Mouse (Mus musculus): ENCODE results near the gene Dock10.

Dock10 gene

DNA sequence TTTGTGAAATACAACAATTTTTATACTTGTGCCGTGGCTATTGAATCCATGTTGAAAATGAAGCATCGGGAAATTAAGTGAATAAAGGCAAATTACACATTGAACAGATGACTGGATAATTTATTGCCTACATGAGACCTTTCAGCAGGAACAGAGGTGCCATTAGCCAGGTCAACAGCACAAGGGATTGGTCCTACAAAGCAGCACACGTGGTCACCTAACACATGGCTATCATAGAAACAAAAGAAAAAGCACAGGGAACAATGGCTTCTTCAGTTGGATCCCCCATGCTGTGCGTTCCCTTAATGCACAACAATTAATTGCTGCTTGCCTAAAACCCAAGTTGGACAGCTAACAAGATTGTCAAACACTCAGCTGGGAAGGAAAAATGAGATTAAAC, 133.8 kb downstream of the Dock10 start:
- no peak for DNase-seq (ENCODE audit: extremely low read depth, low read depth, low spot score)

DNA sequence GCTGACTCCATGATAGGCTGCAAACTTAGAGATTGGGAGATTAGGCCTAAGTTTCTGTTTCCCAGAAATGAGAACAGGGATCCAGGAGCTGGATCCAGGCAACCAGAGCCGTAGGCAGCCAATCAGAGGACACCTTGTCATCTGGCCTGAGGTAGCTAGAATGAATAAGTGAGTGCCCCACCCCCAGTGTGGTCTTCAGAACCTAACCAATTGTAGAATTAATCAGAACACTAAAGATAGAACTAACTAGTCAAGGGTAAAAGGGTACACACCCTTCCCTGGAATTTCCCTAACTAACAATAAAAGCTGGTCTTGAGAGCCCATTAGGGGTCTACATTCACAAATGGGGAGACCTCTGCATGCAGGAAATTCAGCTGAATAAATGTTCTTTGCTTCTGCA, 135.7 kb downstream of the Dock10 start:
- DNase-seq (ENCODE audit: extremely low read depth, low read depth, low spot score): no peak

DNA sequence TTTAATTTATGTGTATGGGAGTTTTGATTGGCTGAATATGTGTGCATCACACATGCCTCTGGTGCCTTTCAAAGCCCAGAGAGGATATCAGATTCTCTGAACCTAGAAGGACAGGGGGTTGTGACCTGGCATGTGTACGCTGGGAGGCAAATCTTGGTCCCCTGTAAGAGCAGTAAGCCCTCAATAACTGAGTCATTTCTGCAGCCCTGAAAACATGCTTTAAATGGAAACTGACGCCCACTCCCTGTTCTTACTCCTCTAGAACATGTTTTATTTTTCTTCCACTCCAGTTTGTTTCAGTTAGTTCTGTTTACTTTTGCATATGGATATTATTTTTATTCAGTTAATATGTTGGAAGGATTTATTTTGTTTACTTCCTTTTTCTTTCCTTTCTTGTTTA, 139.2 kb downstream of the Dock10 start:
- DNase-seq (ENCODE audit: extremely low read depth, low read depth, low spot score): no peak

DNA sequence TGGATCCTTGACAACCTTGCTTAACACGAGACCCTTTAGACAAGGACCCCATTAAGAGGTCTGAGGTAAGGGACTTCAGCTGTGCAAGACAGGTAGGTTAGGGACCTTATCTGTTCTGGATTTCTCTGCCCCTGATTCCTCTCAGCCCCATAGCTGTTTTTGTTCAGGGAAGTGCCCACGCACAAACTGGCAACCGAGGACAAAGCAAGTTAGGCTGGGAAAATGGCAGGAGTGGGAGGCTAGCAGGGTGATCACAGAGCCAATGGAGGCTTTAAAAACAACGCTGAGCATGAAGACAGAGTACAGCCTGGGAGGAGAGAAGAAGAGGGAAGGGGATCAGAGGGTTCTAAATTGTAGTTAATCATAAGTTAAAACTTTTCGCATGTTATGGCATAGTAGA, 141.7 kb downstream of the Dock10 start:
- no peak for DNase-seq (ENCODE audit: extremely low read depth, low read depth, low spot score)

DNA sequence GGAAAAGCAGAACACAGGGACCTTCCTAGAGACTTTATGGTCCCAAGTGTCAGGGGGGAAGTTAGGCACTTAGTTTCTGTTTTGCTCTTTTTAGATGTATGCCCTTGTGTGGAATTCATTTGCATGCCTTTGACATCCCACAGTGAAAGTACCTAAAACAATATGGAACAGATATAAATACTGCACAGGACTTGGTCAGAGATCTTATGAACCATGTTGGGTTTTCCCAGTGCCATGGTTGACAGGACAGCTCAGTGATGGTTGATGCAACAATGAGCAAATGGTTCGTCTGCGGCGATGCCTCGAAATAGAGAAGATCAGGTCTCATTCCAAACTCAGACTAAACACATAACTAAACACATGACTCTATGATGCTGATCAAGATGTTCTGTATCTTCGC, 143.6 kb downstream of the Dock10 start:
- no peak for DNase-seq (ENCODE audit: extremely low read depth, low read depth, low spot score)

GRCm38 (mm10) chr1:80613395-80614011, 144.8 kb downstream of the Dock10 start:
- no peak for DNase-seq (ENCODE audit: extremely low read depth, low read depth, low spot score)

DNA sequence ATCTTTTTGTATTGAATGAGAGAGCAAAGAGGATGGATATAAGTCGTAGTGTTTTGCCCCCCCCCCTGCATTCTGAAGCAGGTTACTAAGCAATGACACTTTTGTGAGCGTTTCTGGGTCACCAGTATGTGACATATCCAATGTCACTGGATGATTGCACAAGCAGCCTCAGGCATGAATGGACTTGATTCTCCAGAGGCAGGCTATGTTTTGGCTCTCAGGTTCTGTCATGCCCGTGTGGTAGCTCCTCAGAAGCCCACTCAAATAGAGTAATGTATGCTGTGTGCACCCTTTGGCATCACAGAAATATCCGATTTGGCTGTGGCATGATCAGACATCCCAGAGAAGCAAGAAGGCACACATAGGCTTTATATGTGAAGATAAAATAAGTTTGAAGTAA, 150.8 kb downstream of the Dock10 start:
- no peak for DNase-seq (ENCODE audit: extremely low read depth, low read depth, low spot score)

DNA sequence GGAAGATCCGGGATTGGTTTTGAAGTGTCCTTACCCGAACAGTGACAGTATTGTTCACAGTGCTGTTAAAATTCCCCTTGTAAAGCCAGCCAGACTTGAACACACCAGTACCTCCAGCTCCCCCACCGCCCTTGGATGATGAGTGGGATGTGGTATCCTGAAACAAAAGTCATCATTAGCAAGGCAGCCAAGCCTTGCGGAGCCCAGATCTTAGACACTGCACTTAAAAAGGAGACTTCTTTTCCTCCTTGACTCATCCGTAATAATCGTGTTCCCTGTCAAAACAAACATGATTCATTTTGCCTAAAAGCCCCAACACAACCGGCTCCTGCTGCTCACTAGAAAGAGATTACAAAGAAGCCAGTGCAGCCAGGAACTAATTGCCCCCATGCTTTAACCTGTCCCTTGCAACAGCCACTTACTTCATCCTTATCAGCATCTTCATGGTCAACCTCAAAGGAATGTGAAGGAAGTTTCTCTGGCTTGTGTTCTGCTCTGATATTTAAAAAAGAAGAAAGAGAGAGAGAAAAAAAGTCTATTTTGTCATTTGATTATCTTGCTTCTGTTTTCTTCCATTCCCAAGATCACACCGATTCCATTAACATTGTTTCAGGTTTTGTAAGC, 152.1 kb downstream of the Dock10 start:
- no peak for DNase-seq (ENCODE audit: extremely low read depth, low read depth, low spot score)

DNA sequence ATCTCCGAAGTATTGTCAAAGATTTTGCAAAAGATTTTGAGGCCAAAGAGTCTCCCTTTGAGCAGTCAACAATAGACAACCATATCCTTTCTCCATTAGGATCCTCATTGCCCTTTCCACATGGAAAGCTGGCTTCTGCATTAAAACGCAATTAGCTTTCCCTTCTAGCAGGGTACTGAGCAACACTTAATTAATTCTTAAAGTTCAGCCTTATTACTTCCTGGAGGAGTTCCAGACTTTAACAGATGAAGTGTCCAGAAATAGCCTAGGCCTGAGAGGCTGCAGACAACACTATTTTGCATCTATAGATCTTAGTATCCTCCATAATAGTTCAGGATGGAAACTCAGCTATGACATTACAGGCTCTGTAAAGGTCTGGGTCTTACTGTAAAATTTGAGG, 154.0 kb downstream of the Dock10 start:
- DNase-seq (ENCODE audit: extremely low read depth, low read depth, low spot score): no peak

DNA sequence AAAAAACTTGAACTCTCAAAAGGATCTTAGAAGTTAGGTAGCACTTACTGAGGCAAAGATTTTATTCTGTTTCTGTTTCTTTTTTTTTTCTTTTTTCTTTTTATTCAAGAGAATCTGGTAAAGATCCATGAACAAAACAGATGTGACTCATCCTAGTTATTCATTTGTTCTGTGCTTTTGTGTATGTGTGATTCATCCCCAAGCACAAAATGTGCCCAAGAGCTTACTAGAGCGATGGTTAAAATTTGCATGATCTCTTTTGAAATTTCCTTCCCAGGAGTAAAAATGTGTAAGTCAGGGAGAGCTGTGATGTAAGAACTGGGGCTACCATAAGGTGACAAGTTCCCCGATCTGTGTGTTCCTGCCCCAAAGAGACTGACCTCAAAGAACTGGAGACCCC, 155.2 kb downstream of the Dock10 start:
- no peak for DNase-seq (ENCODE audit: extremely low read depth, low read depth, low spot score)

- no peak for DNase-seq (ENCODE audit: extremely low read depth, low read depth, low spot score)
Measured at GRCm38 (mm10) chr1:80583281-80583680, 175.0 kb downstream of the Dock10 start.

DNA sequence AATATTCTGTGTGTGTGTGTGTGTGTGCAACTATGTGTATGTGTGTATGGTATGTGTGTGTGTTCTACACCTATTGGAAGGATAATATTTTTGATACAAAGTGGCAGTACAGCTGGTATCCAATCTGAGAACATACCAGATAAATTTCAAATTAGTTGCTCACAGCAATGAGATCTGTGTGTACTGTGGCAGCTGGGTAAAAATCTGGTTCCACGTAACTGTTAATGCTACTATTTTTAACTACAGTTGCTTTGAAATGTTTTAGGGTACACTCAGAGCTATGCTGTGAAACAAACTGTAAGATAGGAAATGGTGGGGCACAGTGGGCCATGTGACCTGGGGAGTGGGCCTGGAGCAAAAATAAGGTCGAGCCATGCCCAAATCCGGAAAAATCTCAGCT, 176.1 kb downstream of the Dock10 start:
- DNase-seq (ENCODE audit: extremely low read depth, low read depth, low spot score): no peak

- DNase-seq (ENCODE audit: extremely low read depth, low read depth, low spot score): no peak
Measured at GRCm38 (mm10) chr1:80576898-80577297, 181.4 kb downstream of the Dock10 start.

GRCm38 (mm10) chr1:80556446-80556845, 201.9 kb downstream of the Dock10 start:
- no peak for DNase-seq (ENCODE audit: extremely low read depth, low read depth, low spot score)

- DNase-seq (ENCODE audit: extremely low read depth, low read depth, low spot score): no peak
Measured at GRCm38 (mm10) chr1:80541522-80541921, 216.8 kb downstream of the Dock10 start.

DNA sequence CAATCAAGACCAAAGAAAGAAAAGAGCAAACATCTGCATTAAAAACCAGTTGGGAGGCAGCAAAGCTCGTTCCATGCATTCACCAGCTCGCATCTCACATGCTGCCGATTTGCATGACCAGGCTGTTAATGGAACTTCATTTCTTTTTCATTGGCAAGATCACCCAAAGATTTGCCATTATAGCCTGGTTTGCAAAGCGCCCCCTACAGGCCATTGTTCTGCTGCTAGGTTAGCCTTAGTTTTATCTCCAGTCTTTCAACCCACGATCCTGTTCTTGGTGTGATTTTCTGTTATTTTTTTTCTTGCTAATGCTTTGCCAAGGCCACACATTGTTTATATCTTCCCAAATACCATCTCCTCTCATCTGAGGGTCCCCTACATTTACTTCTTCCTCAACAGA, 236.1 kb downstream of the Dock10 start:
- no peak for DNase-seq (ENCODE audit: extremely low read depth, low read depth, low spot score)

- no peak for DNase-seq (ENCODE audit: extremely low read depth, low read depth, low spot score)
Measured at GRCm38 (mm10) chr1:80520456-80520855, 237.9 kb downstream of the Dock10 start.

- DNase-seq (ENCODE audit: extremely low read depth, low read depth, low spot score): no peak
Measured at GRCm38 (mm10) chr1:80519893-80520292, 238.4 kb downstream of the Dock10 start.

DNA sequence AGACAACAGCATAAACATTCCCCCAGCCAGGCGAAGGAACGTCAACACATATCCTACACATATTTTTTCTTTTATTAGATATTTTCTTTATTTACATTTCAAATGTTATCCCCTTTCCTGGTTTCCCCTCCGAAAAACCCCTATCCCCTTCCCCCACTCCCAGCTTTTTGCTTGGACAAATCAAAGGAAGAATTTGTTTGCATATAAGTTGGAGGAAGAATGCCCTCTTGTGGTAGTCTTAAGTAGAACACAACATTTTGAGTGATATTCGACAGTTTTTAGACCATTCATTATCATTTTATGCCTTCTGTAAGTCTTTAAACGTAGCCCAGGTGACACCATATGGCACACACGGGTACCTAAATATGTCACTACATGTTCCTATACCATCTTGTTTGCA, 242.5 kb downstream of the Dock10 start:
- DNase-seq (ENCODE audit: extremely low read depth, low read depth, low spot score): no peak

- DNase-seq (ENCODE audit: extremely low read depth, low read depth, low spot score): no peak
Measured at GRCm38 (mm10) chr1:80512210-80512948, 245.9 kb downstream of the Dock10 start.

DNA sequence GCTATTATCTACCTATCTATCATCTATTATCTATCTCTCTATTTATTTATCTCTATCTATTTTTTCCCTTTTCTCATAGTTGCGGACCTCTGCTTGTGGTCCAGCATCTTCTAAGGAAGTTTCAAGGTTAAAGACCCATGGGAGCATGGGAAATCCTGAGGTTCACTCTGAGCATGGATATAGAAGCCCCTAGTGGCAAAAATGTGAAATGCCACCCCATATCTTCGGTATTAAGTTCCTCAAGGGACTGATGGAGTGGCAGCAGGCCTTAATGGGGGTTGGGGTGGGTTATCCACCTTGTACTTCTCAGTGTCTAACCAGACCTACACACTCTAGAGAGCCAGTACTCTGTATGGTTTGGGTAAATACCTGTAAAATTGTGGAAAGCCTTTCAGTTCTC, 253.6 kb downstream of the Dock10 start:
- DNase-seq (ENCODE audit: extremely low read depth, low read depth, low spot score): no peak

GRCm38 (mm10) chr1:80504081-80504480, 254.2 kb downstream of the Dock10 start:
- DNase-seq (ENCODE audit: extremely low read depth, low read depth, low spot score): no peak

Data from fat pad, adult 2 months (tissue).